Mouse (Mus musculus) midbrain, embryonic 16.5 days (tissue): ENCODE results near the gene Cdc27. TPM values are rescaled to one million over a fixed set of nuclear protein-coding genes. Genes with fewer than 3 reads are reported as not detected.

ENCODE experiments used
- ATAC-seq: fragments of 200-750 bp; cut with Nextera tagmentation; 2 replicates; pipeline ENCODE4 v1.8.0; 2017; ENCODE audit warnings: moderate TSS enrichment
- H3K27ac ChIP-seq: fragments of 300-500 bp; sonication (generic); 2 replicates; pipeline ENCODE4 v1.5.1; 2014; ENCODE audit warnings: mild to moderate bottlenecking, low read length, mixed read lengths
- H3K27me3 ChIP-seq: fragments of 300-500 bp; sonication (generic); 2 replicates; pipeline ENCODE4 v1.6.1; 2014; ENCODE audit warnings: low read depth, low read length, mixed read lengths; ENCODE audit not compliant: control insufficient read depth, insufficient read depth
- H3K36me3 ChIP-seq: fragments of 300-500 bp; sonication (generic); 2 replicates; pipeline ENCODE4 v1.6.1; 2014; ENCODE audit warnings: mild to moderate bottlenecking, low read length, moderate library complexity, mixed read lengths; ENCODE audit not compliant: control insufficient read depth, insufficient read depth
- H3K4me1 ChIP-seq: fragments of 300-500 bp; sonication (generic); 2 replicates; pipeline ENCODE4 v1.6.1; 2014; ENCODE audit warnings: mild to moderate bottlenecking, low read length, mixed read lengths; ENCODE audit not compliant: control insufficient read depth, insufficient read depth
- H3K4me2 ChIP-seq: fragments of 300-500 bp; sonication (generic); 2 replicates; pipeline ENCODE4 v1.6.1; 2014; ENCODE audit warnings: mild to moderate bottlenecking, low read length, mixed read lengths
- H3K4me3 ChIP-seq: fragments of 300-500 bp; sonication (generic); 2 replicates; pipeline ENCODE4 v1.5.1; 2014; ENCODE audit warnings: low read depth, mild to moderate bottlenecking, low read length, moderate library complexity, mixed read lengths
- H3K9ac ChIP-seq: fragments of 300-500 bp; sonication (generic); 2 replicates; pipeline ENCODE4 v1.6.1; 2014; ENCODE audit warnings: low read depth, low read length, mixed read lengths
- H3K9me3 ChIP-seq: fragments of 300-500 bp; sonication (generic); replicated peaks from 2 replicates; pipeline ENCODE4 v1.6.1; 2014; ENCODE audit warnings: mild to moderate bottlenecking, low read length, mixed read lengths; ENCODE audit not compliant: control insufficient read depth, poor library complexity, severe bottlenecking
- WGBS: fragments of 180-500 bp; shearing (Covaris S2); extraction: QIAGEN DNeasy Blood & Tissue Kit; methylation state at CpG from one replicate; pipeline ENCODE4 v1.1.7; 2014; 5-methylcytosine and 5-hydroxymethylcytosine counted together
- polyA plus RNA-seq: library from polyadenylated mRNA; unstranded; fragments of >200 nt; fragmentation: Nextera tagmentation; extraction: Ambion mirVana; gene quantifications from 2 replicates; pipeline ENCODE4 v1.2.1, GENCODE M21; 2015

Cdc27 gene
- polyA plus RNA-seq, 1 experiment from 2014 or later: 32.3 TPM

GRCm38 (mm10) chr11:104479505-104479904 is 70.9 kb downstream of the Cdc27 start:
- WGBS: 69% methylated on average over 4 of the region's 4 CpGs
- 0 out of 2 replicates have a peak, but pooled peaks cover 4% of the 10 kb centered on the region for H3K9me3 ChIP-seq
- ATAC-seq: no peak
- no peaks in the 10 kb centered on the region for H3K36me3 ChIP-seq
- H3K27ac ChIP-seq: no peak overlapping the region
- no peak overlapping the region for H3K4me2 ChIP-seq
- H3K9ac ChIP-seq: no peak overlapping the region
- no peaks in the 10 kb centered on the region for H3K27me3 ChIP-seq
- no peaks in the 10 kb centered on the region for H3K4me1 ChIP-seq
- no peak overlapping the region for H3K4me3 ChIP-seq

- Histone ChIP-seq H3K27me3 (no peaks in the 10 kb centered on the region), H3K9me3 (no peaks in the 10 kb centered on the region), H3K27ac (peak overlapping the region; percentile 80), H3K9ac (peak overlapping the region; percentile 95), H3K36me3 (no peaks in the 10 kb centered on the region), H3K4me2 (peak overlapping the region; percentile 81), H3K4me3 (peak overlapping the region; percentile 95), H3K4me1 (peaks cover 14% of the 10 kb centered on the region)
- WGBS: under 1% methylated on average over 15 of the region's 19 CpGs
- peak; percentile 100 for ATAC-seq
These were observed 81.0 kb downstream of the Cdc27 start for GRCm38 (mm10) chr11:104469371-104469835.

DNA sequence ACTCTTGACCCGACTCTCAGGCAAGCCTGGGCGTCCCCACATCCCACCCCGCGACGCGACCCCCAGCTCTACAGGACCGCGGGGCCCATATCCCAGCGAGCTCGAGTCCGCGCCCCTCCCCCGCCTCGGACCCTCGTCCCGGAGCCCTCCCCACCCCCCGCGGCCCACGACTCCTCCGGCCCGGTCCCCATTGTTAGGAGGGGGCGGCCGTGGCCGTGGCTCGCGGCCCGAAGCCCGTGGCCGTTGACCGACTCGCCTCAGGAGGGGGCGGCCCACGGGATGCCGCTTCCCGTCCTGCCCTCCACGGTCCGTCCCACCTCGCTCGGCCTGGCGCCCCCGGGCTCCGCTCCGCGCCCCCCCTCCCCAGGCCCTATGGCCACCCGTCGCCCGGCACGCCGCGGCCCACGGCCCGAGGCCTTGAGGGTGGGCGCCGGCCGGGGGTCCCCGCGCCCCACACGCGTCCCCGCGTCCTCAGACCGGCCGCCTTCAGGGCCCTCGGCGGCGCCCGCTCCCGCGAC is 81.6 kb downstream of the Cdc27 start, which contains the start of gene Kansl1:
Gene Kansl1, minus strand, starts transcription at position 111 of the 518 bp plus-strand sequence.
- Histone ChIP-seq H3K9me3 (no peaks in the 10 kb centered on the region), H3K4me1 (peaks cover 16% of the 10 kb centered on the region), H3K36me3 (no peaks in the 10 kb centered on the region), H3K4me2 (peak within 1 kb of the TSS; percentile 81), H3K9ac (peak within 1 kb of the TSS; percentile 95), H3K27me3 (no peaks in the 10 kb centered on the region), H3K27ac (peak within 1 kb of the TSS; percentile 80), H3K4me3 (peak within 1 kb of the TSS; percentile 95)
- WGBS: under 1% methylated on average over 34 of the region's 69 CpGs
- peak; percentile 73 for ATAC-seq

GRCm38 (mm10) chr11:104467698-104468097 is 82.7 kb downstream of the Cdc27 start:
- no peaks in the 10 kb centered on the region for H3K27me3 ChIP-seq
- H3K4me1 ChIP-seq: peaks cover 19% of the 10 kb centered on the region
- no peak overlapping the region for H3K4me3 ChIP-seq
- no peaks in the 10 kb centered on the region for H3K36me3 ChIP-seq
- ATAC-seq: no peak
- H3K9me3 ChIP-seq: no peaks in the 10 kb centered on the region
- 78% methylated on average over 5 of the region's 5 CpGs for WGBS
- no peak overlapping the region for H3K9ac ChIP-seq
- H3K4me2 ChIP-seq: peak overlapping the region; percentile 30
- H3K27ac ChIP-seq: no peak overlapping the region

- Histone ChIP-seq H3K4me3 (no peak overlapping the region), H3K27me3 (no peaks in the 10 kb centered on the region), H3K4me1 (peaks cover 7% of the 10 kb centered on the region), H3K27ac (no peak overlapping the region), H3K9me3 (no peaks in the 10 kb centered on the region), H3K4me2 (no peak overlapping the region), H3K9ac (no peak overlapping the region), H3K36me3 (no peaks in the 10 kb centered on the region)
- no peak for ATAC-seq
These were observed 88.9 kb downstream of the Cdc27 start for GRCm38 (mm10) chr11:104461551-104461950.

GRCm38 (mm10) chr11:104459671-104460070 is 90.7 kb downstream of the Cdc27 start:
- H3K36me3 ChIP-seq: no peaks in the 10 kb centered on the region
- H3K27me3 ChIP-seq: no peaks in the 10 kb centered on the region
- no peak for ATAC-seq
- no peak overlapping the region for H3K4me2 ChIP-seq
- WGBS: 97% methylated on average over 2 of the region's 2 CpGs
- no peak overlapping the region for H3K9ac ChIP-seq
- H3K4me3 ChIP-seq: no peak overlapping the region
- peaks cover 6% of the 10 kb centered on the region; the same call in 1 of the 2 replicates for H3K4me1 ChIP-seq
- H3K9me3 ChIP-seq: no peaks in the 10 kb centered on the region
- no peak overlapping the region for H3K27ac ChIP-seq

DNA sequence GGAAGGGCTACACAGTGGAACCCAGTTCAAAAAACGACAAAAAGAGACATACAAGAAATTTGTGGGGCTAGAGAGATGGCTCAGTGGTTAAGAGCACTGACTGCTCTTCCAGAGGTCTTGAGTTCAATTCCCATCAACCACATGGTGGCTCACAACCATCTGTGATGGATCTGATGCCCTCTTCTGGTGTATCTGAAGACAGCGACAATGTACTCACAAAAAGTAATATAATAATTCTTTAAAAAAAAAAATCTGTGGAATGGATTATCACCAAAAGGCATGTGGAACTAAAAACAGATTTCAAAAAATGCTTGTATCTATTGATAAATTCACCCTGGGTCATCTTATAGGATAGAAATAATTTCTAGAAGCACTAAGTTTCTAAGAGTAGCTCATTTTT is 91.9 kb downstream of the Cdc27 start:
- 0 out of 2 replicates have a peak, but pooled peaks cover 3% of the 10 kb centered on the region for H3K4me1 ChIP-seq
- no peaks in the 10 kb centered on the region for H3K36me3 ChIP-seq
- H3K27ac ChIP-seq: no peak overlapping the region
- no peaks in the 10 kb centered on the region for H3K9me3 ChIP-seq
- H3K4me3 ChIP-seq: no peak overlapping the region
- no peak overlapping the region for H3K9ac ChIP-seq
- H3K4me2 ChIP-seq: no peak overlapping the region
- WGBS: 78% methylated on average over 2 of the region's 2 CpGs
- ATAC-seq: no peak
- H3K27me3 ChIP-seq: no peaks in the 10 kb centered on the region

Other genes starting within 250 kb of the Cdc27 start
- gene Kansl1, start 81.8 kb downstream of the Cdc27 start, polyA plus RNA-seq: 27.9 and 28.2 TPM in 2 replicates
- gene Myl4, start within 50 bp of the Cdc27 start, polyA plus RNA-seq: 2.7 and 3.6 TPM in 2 replicates
- 0.80 and 0.99 TPM in 2 replicates for gene Itgb3, start 57.4 kb upstream of the Cdc27 start, polyA plus RNA-seq
- gene Gm11639, start 135.1 kb upstream of the Cdc27 start, polyA plus RNA-seq: 0.05 TPM in 1 of 2 replicates, not detected in the other